Mouse (Mus musculus) adrenal gland (tissue): ENCODE data around the gene Fndc4.

Experiments
- intact Hi-C: fragments of 180-260 bp; cut with DNase I; formaldehyde crosslinking; loops from one replicate; pipeline ENCODE4 v1.15.1; 2025
- long read RNA-seq, 2 experiments: library from polyadenylated mRNA; unstranded; transcript quantifications; one replicate each; pipeline ENCODE4 v2.0.0; 2020; ENCODE audit warnings: borderline replicate concordance in 1 of 2; ENCODE audit not compliant: insufficient replicate concordance in 1 of 2

Gene Fndc4
- long read RNA-seq, experiment 1, partial matches to known transcripts: 2 of 9 reads
- long read RNA-seq, experiment 1, other reads (novel, unspliced or antisense): 2 of 9 reads
- long read RNA-seq, experiment 2, transcript Fndc4-202 (7 exons, 2,333 nt): major isoform, 13 of 18 reads
- long read RNA-seq, experiment 2, partial matches to known transcripts: 2 of 18 reads
- long read RNA-seq, experiment 2, other reads (novel, unspliced or antisense): 1 of 18 reads

DNA sequence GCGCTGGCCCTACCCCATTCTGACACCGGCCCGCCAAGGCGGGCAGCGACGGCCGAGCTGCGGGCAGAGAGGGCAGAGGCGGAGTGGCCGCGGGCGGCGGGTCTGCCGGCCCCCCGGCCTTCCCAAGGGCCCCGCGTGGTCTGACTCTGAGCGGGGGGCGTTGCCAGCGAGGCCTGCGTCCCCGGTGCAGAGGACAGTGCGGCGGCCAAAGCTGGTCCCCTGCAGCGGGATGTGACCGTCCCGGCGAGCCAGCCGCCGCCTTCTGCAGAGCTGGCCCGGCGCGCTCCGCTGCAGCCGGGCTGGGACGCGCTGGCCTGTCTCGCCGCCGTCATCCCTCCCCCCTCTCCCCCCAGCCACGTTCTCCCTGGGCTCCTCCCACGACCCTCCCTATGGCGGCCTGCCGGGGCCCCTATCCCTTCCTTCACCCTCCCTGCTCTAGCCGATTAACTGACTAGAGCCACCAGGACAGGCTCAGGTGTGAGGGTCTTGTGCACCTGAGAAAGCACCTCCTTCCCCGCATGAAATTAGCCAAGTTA lies at the start of gene Fndc4:
Fndc4 (minus strand) TSS at position 475 of the 536 bp plus-strand sequence.
- intact Hi-C loops: no loop called here

GRCm38 (mm10) chr5:31328255-31328654 lies 32.4 kb upstream of the Fndc4 start:
- intact Hi-C loops: loop anchor here (5.0 to 10.0 kb wide), 2 partner anchors 111 to 143 kb away; partner anchors contain the start of gene Gtf3c2

- intact Hi-C loops: loop anchor here (5.0 to 10.0 kb wide), 2 partner anchors 110 to 142 kb away; partner anchors contain the start of gene Gtf3c2
Measured at GRCm38 (mm10) chr5:31326850-31327249, 31.0 kb upstream of the Fndc4 start.

DNA sequence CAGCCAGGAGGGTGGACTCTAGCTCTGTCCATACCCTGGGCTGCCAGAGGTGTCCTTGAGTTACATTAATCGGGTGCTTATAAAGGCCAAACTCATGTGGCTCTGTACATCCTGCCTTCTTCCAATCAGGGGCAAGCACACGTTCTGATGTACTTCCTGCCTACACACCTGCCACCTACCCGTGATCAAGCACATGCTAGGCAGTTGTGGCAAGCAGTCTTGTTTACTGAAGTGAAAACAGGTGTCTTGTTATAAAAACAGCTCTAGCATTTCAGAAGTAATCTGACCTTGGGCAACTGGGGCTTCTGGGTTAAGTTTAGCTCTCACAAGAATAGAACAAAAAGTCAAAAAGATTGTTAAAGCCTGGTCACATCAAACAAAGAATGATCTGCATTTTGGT lies 28.2 kb upstream of the Fndc4 start:
- intact Hi-C loops: loop anchor here (10.0 kb wide), 1 partner anchor 139 kb away; the partner anchor contains the start of gene Gtf3c2

- intact Hi-C loops: loop anchor here (10.0 kb wide), 1 partner anchor 138 kb away; the partner anchor contains the start of gene Gtf3c2
Measured at GRCm38 (mm10) chr5:31322776-31323175, 26.9 kb upstream of the Fndc4 start.

- intact Hi-C loops: no loop called here
Measured at GRCm38 (mm10) chr5:31312806-31313205, 16.9 kb upstream of the Fndc4 start.

GRCm38 (mm10) chr5:31303093-31303492 lies 7.2 kb upstream of the Fndc4 start:
- intact Hi-C loops: no loop called here

DNA sequence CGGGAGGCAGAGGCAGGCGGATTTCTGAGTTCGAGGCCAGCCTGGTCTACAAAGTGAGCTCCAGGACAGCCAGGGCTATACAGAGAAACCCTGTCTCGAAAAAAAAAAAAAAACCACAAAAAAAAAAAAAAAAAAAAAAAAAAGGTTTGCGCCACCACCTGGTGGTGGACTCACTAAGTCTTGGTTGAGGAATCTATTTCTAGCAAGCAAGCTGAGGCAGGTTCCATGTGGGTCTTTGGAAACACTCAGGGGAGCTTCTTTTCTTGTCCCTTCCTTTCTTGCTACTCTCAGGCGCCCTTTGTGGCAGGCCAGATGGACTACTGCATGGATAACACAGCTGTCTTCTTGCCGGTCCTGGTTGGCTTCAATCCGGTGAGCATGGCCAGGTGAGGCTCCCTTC lies 6.0 kb upstream of the Fndc4 start:
- intact Hi-C loops: no loop called here

GRCm38 (mm10) chr5:31298486-31298885 lies 2.6 kb upstream of the Fndc4 start:
- intact Hi-C loops: no loop called here

GRCm38 (mm10) chr5:31297981-31298380 lies 2.1 kb upstream of the Fndc4 start:
- intact Hi-C loops: no loop called here

GRCm38 (mm10) chr5:31297047-31297757 lies 1.3 kb upstream of the Fndc4 start, which contains the start of gene Gckr:
Gckr (plus strand) TSS chr5:31297443.
- intact Hi-C loops: no loop called here

- intact Hi-C loops: no loop called here
Measured at GRCm38 (mm10) chr5:31294964-31295605, 795 bp downstream of the Fndc4 start.

GRCm38 (mm10) chr5:31291361-31291688 lies 4.6 kb downstream of the Fndc4 start:
- intact Hi-C loops: no loop called here

- intact Hi-C loops: no loop called here
Measured at GRCm38 (mm10) chr5:31290521-31291360, 5.1 kb downstream of the Fndc4 start, which contains the start of gene Ift172. Ift172 (minus strand) TSS chr5:31291116.

- intact Hi-C loops: no loop called here
Measured at GRCm38 (mm10) chr5:31289626-31290230, 6.2 kb downstream of the Fndc4 start.

DNA sequence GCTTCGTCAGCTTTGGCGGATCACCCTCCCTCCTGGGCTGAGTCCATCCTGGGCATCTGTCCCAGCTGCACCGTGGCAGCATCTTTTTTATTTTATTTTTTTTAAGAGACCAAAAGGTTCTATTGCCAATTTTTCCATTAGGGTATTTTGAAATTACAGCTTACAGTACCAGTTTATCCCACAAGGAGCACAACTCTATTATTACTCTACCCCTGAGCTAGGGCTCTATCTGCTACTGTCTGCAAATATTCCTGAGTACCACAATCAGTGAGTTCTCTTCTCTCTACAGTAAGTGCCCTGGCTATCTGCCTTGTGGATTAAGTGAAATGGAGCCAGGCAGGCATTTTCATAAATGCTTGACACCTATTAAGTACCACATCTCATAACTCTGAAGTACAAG lies 7.2 kb downstream of the Fndc4 start:
- intact Hi-C loops: no loop called here

DNA sequence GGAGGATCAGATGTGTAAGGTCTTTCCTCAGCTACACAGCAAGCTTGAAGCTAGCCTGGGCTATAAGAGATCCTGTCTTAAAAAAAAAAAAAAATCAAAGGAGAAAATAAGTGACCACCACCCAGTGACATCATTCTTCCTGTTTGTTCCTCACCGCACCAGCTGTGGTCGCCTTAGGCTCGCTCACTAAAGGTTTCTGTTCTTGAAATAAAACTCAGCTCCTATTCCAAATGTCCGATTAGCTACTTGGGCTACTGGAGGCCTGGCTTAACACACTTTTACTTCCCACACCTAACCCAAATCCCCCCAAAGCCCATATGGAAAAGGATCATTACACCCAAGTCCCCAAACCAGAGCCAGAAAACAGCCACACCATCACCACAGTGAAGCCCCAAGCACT lies 7.7 kb downstream of the Fndc4 start:
- intact Hi-C loops: no loop called here

DNA sequence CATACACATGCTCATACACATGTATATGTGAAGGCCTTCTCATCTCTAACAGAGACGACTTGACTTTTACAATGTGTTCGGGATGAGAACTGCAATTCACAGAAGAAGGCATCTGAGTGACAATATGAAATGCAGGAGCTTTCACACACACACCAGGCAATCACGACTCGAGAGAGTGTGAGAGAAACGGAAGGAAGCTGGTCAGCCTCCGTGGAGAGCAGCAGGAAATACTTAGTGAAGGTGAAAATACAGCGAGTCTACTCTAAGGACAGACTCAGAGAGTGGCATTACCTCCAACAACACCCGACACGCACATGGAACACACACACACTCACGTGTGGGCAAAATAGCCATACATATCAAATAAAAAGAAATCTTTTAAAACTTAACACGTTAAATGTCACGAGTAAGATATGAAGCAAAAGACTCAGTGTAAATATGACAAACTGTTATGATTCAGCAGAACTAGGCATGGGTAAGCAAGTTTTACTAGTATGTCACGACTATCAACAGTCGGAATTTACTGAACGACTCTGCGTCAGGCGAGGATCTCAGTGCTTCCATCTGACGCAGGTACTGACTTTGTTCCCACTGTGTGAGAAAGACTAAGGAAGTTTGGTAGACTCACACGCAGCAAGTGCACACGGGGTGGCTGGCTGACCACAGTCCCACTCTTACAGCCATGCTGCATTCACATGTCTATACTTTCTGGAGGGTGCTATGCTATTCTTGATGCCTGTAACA lies 16.5 kb downstream of the Fndc4 start:
- intact Hi-C loops: no loop called here

GRCm38 (mm10) chr5:31273018-31273417 lies 22.9 kb downstream of the Fndc4 start:
- intact Hi-C loops: no loop called here

- intact Hi-C loops: no loop called here
Measured at GRCm38 (mm10) chr5:31267686-31268085, 28.2 kb downstream of the Fndc4 start.
